ENCODE assay signal across 8 mouse cellular contexts in the genomic region with DNA sequence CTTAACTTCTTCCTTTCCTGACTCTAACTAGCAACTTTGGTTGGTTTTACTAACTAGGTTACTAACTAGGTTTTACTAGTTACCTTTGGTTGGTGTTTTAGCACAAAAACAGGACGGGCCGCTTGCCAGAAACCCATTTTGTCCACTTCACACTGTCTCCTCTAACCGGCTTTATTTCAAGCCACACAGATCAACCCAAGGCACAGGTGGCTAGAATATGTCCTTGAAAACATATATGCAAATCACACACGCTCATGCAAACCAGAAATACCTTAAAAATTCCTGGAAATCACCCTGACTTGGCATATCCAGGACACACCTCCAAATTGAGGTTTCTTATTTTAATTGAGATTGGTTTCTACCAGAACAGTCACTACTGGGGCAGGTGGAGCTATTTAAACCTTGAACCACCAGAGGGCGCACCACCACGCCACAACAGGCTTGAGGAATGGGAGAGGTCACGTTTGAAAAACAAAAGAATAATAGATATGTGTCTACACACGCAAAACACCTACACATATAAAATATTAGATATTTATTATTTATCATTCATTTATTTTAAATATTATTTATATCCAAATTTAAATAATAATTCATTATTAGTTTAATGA. TPM values are rescaled to one million over a fixed set of nuclear protein-coding genes. Genes with fewer than 3 reads are reported as not detected.
A peak's percentile ranks its signal among the peaks of the same experiment; 100 is the strongest.
DNase-seq lines count a peak whose midpoint lies in the region; ATAC-seq and TF ChIP-seq lines count a peak whose summit lies in the region.

No protein-coding gene starts in this region.

- H3K4me1 ChIP-seq in liver, adult 2 months (ENCODE audit: control insufficient read depth, insufficient read depth, low read length), result no peaks in the 10 kb centered on the region
- H3K4me1 ChIP-seq in neural tube, embryonic 12.5 days, result no peaks in the 10 kb centered on the region

- no peaks in the 10 kb centered on the region for H3K9me3 ChIP-seq in neural tube, embryonic 12.5 days

- H3K9ac ChIP-seq in liver, adult 2 months (ENCODE audit: low read depth, low read length), result no peak overlapping the region
- no peak overlapping the region for H3K9ac ChIP-seq in neural tube, embryonic 12.5 days

- no peak overlapping the region for H3K4me2 ChIP-seq in neural tube, embryonic 12.5 days (replicated peaks)

- TF ChIP-seq CTCF in gastrocnemius, adult 2 months (IDR thresholded peaks at IDR 0.05), result peak; percentile 92
- TF ChIP-seq CTCF in liver, adult 2 months (IDR thresholded peaks at IDR 0.05; ENCODE audit: low read depth, low read length), result peak; percentile 80

- 27% methylated on average over 8 of the region's 8 CpGs for whole genome bisulfite sequencing in liver, adult 2 months
- WGBS in neural tube, embryonic 12.5 days, result 33% methylated on average over 8 of the region's 8 CpGs

- H3K4me3 ChIP-seq in gastrocnemius, adult 2 months, result no peak overlapping the region
- no peak overlapping the region for H3K4me3 ChIP-seq in liver, adult 2 months (ENCODE audit: insufficient read depth, low read depth, low read length)
- H3K4me3 ChIP-seq in neural tube, embryonic 12.5 days, result no peak overlapping the region

- H3K27me3 ChIP-seq in liver, adult 2 months (ENCODE audit: control insufficient read depth, insufficient read depth, low read length), result no peaks in the 10 kb centered on the region
- no peaks in the 10 kb centered on the region for H3K27me3 ChIP-seq in neural tube, embryonic 12.5 days (replicated peaks)

- DNase-seq in A20 (ENCODE audit: low read depth, low spot score), result peak; percentile 63
- peak; percentile 33 for DNase-seq in WW6 (ENCODE audit: low read depth, low spot score)
- peak; percentile 66 to 81 for DNase-seq in cerebellum, postnatal 4 days (ENCODE audit: low spot score in 2 of 2)
- peak; percentile 74 for DNase-seq in gastrocnemius, adult 2 months
- peak; percentile 72 for DNase-seq in kidney, adult 9 months
- DNase-seq in liver, adult 2 months (ENCODE audit: extremely low read depth, low read depth, low spot score), result peak; percentile 23
- DNase-seq in telencephalon, adult 2 months (ENCODE audit: low read depth, low spot score), result peak; percentile 18

- ATAC-seq in neural tube, embryonic 12.5 days (ENCODE audit: low FRiP score, low read depth), result peak; percentile 68; the same call in 1 of the 2 replicates

- no peaks in the 10 kb centered on the region for H3K36me3 ChIP-seq in liver, adult 2 months (ENCODE audit: control insufficient read depth, insufficient read depth, low read length)
- H3K36me3 ChIP-seq in neural tube, embryonic 12.5 days, result no peaks in the 10 kb centered on the region

- TF ChIP-seq POLR2A in liver, adult 2 months (IDR thresholded peaks at IDR 0.05; ENCODE audit: extremely low read depth, insufficient read depth, low read length), result no peak

- intact Hi-C loops in gastrocnemius, adult 2 months (cut with DNase I), result loop anchor here (2.0 to 5.0 kb wide), 2 partner anchors 249 to 266 kb away; no protein-coding TSS in a partner anchor

- no peak overlapping the region for H3K27ac ChIP-seq in gastrocnemius, adult 2 months
- H3K27ac ChIP-seq in liver, adult 2 months (replicated peaks; ENCODE audit: insufficient read depth, low read depth, low read length), result no peak overlapping the region
- no peak overlapping the region for H3K27ac ChIP-seq in neural tube, embryonic 12.5 days

- H3K79me2 ChIP-seq in liver, adult 2 months (ENCODE audit: control insufficient read depth, insufficient read depth, low read length), result no peaks in the 10 kb centered on the region

RNA-seq across cellular contexts. Expression of gene Tmem252, which starts 52.1 kb away (rescaled TPM):
- under 1 TPM; 0.08 TPM for total RNA-seq in gastrocnemius, adult 2 months (2021)
- under 0.01 TPM in 1 of 2 replicates, not detected in the other for total RNA-seq in liver, adult 2 months (2014; rRNA removed)
- not detected in 2 replicates for polyA plus RNA-seq in liver, adult 2 months (2012; rRNA removed)
- 1.3 TPM in 2 replicates for polyA plus RNA-seq in neural tube, embryonic 12.5 days (2016; fragmentation: Nextera tagmentation; extraction: Ambion mirVana)

Comparison
In these comparisons a context has a peak if more than half of its experiments do, and no peak if none do; other contexts are left out.
1. DNase-seq: peak in every context shown above with its lines; median percentile 74 in gastrocnemius, adult 2 months; 74 in cerebellum, postnatal 4 days; 72 in kidney, adult 9 months; 63 in A20; 33 in WW6; 23 in liver, adult 2 months; 18 in telencephalon, adult 2 months.